Mouse (Mus musculus) neural tube, embryonic 15.5 days (tissue): ENCODE data around the gene Cyp2e1. TPM values are rescaled to one million over a fixed set of nuclear protein-coding genes. Genes with fewer than 3 reads are reported as not detected.
"Not testable (repeated sequence)": the region's sequence is repeated elsewhere in the genome, so short reads cannot be mapped to it uniquely, and the experiment has no call there.

Experiments used
- ATAC-seq: fragments of 200-750 bp; cut with Nextera tagmentation; 2 replicates; pipeline ENCODE4 v1.8.0; 2017; ENCODE audit warnings: mild to moderate bottlenecking, moderate TSS enrichment, moderate library complexity; ENCODE audit not compliant: low FRiP score
- H3K27ac ChIP-seq: fragments of 300-500 bp; sonication (generic); replicated peaks from 2 replicates; pipeline ENCODE4 v1.5.1; 2015; ENCODE audit warnings: mild to moderate bottlenecking, inconsistent platforms
- H3K27me3 ChIP-seq: fragments of 300-500 bp; sonication (generic); replicated peaks from 2 replicates; pipeline ENCODE4 v1.6.1; 2015; ENCODE audit warnings: inconsistent platforms
- H3K36me3 ChIP-seq: fragments of 300-500 bp; sonication (generic); 2 replicates; pipeline ENCODE4 v1.6.1; 2015; ENCODE audit warnings: inconsistent platforms
- H3K4me1 ChIP-seq: fragments of 300-500 bp; sonication (generic); 2 replicates; pipeline ENCODE4 v1.6.1; 2015; ENCODE audit warnings: inconsistent platforms
- H3K4me2 ChIP-seq: fragments of 300-500 bp; sonication (generic); 2 replicates; pipeline ENCODE4 v1.6.1; 2015; ENCODE audit warnings: inconsistent platforms, mild to moderate bottlenecking, moderate library complexity
- H3K4me3 ChIP-seq: fragments of 300-500 bp; sonication (generic); replicated peaks from 2 replicates; pipeline ENCODE4 v1.5.1; 2015; ENCODE audit warnings: mild to moderate bottlenecking, inconsistent platforms
- H3K9ac ChIP-seq: fragments of 300-500 bp; sonication (generic); replicated peaks from 2 replicates; pipeline ENCODE4 v1.6.1; 2015; ENCODE audit warnings: mild to moderate bottlenecking, inconsistent platforms
- H3K9me3 ChIP-seq: fragments of 300-500 bp; sonication (generic); replicated peaks from 2 replicates; pipeline ENCODE4 v1.6.1; 2016; ENCODE audit warnings: inconsistent platforms
- WGBS: fragments of 180-500 bp; shearing (Covaris S2); methylation state at CpG from one replicate; pipeline ENCODE4 v1.1.7; 2015; ENCODE audit warnings: mixed read lengths; 5-methylcytosine and 5-hydroxymethylcytosine counted together
- polyA plus RNA-seq: library from polyadenylated mRNA; unstranded; fragments of >200 nt; fragmentation: Nextera tagmentation; extraction: Ambion mirVana; gene quantifications from 2 replicates; pipeline ENCODE4 v1.2.1, GENCODE M21; 2015

Cyp2e1 gene
- polyA plus RNA-seq, 1 experiment from 2014 or later, result not detected

- not testable (repeated sequence) for H3K36me3 ChIP-seq, H3K9ac ChIP-seq, H3K4me2 ChIP-seq, H3K27me3 ChIP-seq, H3K9me3 ChIP-seq, H3K27ac ChIP-seq, ATAC-seq, H3K4me3 ChIP-seq, H3K4me1 ChIP-seq
- WGBS, result 84% methylated on average over 1 of the region's 1 CpGs
These were observed 1.9 kb downstream of the Cyp2e1 start for GRCm38 (mm10) chr7:140765391-140765790.

GRCm38 (mm10) chr7:140765888-140766739 is 2.6 kb downstream of the Cyp2e1 start:
- no peak for ATAC-seq
- no peak overlapping the region for H3K27ac ChIP-seq
- no peaks in the 10 kb centered on the region for H3K4me1 ChIP-seq
- no peaks in the 10 kb centered on the region for H3K9me3 ChIP-seq
- H3K4me3 ChIP-seq, result no peak overlapping the region
- 85% methylated on average over 12 of the region's 12 CpGs for WGBS
- H3K36me3 ChIP-seq, result no peaks in the 10 kb centered on the region
- no peaks in the 10 kb centered on the region for H3K27me3 ChIP-seq
- H3K9ac ChIP-seq, result no peak overlapping the region
- H3K4me2 ChIP-seq, result no peak overlapping the region

- WGBS, result 79% methylated on average over 4 of the region's 4 CpGs
- Histone ChIP-seq H3K9me3 (no peaks in the 10 kb centered on the region), H3K36me3 (no peaks in the 10 kb centered on the region), H3K9ac (no peak overlapping the region), H3K4me3 (no peak overlapping the region), H3K4me2 (no peak overlapping the region), H3K27me3 (no peaks in the 10 kb centered on the region), H3K4me1 (no peaks in the 10 kb centered on the region), H3K27ac (no peak overlapping the region)
- no peak for ATAC-seq
These were observed 17.0 kb downstream of the Cyp2e1 start for GRCm38 (mm10) chr7:140780548-140780947.

GRCm38 (mm10) chr7:140787406-140788052 is 24.0 kb downstream of the Cyp2e1 start, which contains the start of gene Syce1:
Gene Syce1, minus strand, starts transcription at chr7:140787852.
- no peak within 1 kb of the TSS for H3K4me3 ChIP-seq
- no peaks in the 10 kb centered on the region for H3K27me3 ChIP-seq
- peaks cover 5% of the 10 kb centered on the region; the same call in 1 of the 2 replicates for H3K9me3 ChIP-seq
- no peaks in the 10 kb centered on the region for H3K36me3 ChIP-seq
- WGBS, result 89% methylated on average over 32 of the region's 33 CpGs
- H3K4me1 ChIP-seq, result no peaks in the 10 kb centered on the region
- no peak within 1 kb of the TSS for H3K4me2 ChIP-seq
- ATAC-seq, result no peak
- H3K27ac ChIP-seq, result no peak within 1 kb of the TSS
- H3K9ac ChIP-seq, result no peak within 1 kb of the TSS

- H3K9me3 ChIP-seq, result peaks cover 5% of the 10 kb centered on the region; the same call in 1 of the 2 replicates
- H3K27me3 ChIP-seq, result no peaks in the 10 kb centered on the region
- no peaks in the 10 kb centered on the region for H3K4me1 ChIP-seq
- no peak overlapping the region for H3K4me2 ChIP-seq
- H3K4me3 ChIP-seq, result no peak overlapping the region
- H3K9ac ChIP-seq, result no peak overlapping the region
- H3K27ac ChIP-seq, result no peak overlapping the region
- WGBS, result 92% methylated on average over 7 of the region's 7 CpGs
- no peak for ATAC-seq
- H3K36me3 ChIP-seq, result no peaks in the 10 kb centered on the region
These were observed 24.5 kb downstream of the Cyp2e1 start for GRCm38 (mm10) chr7:140788053-140788435.

- Histone ChIP-seq H3K4me2 (no peak overlapping the region), H3K9ac (no peak overlapping the region)
- WGBS, result 76% methylated on average over 4 of the region's 4 CpGs
These were observed 30.0 kb downstream of the Cyp2e1 start for GRCm38 (mm10) chr7:140793541-140793940.

GRCm38 (mm10) chr7:140797619-140798018 is 34.1 kb downstream of the Cyp2e1 start:
- Histone ChIP-seq H3K4me1 (no peaks in the 10 kb centered on the region), H3K4me2 (no peak overlapping the region), H3K27ac (no peak overlapping the region), H3K36me3 (no peaks in the 10 kb centered on the region), H3K27me3 (no peaks in the 10 kb centered on the region), H3K4me3 (no peak overlapping the region), H3K9me3 (no peaks in the 10 kb centered on the region), H3K9ac (no peak overlapping the region)
- 86% methylated on average over 3 of the region's 3 CpGs for WGBS
- no peak for ATAC-seq

More at GRCm38 (mm10) chr7:140793541-140793940, 30.0 kb downstream of the Cyp2e1 start:
- Histone ChIP-seq H3K36me3 (no peaks in the 10 kb centered on the region), H3K4me1 (no peaks in the 10 kb centered on the region), H3K4me3 (no peak overlapping the region), H3K9me3 (no peaks in the 10 kb centered on the region), H3K27me3 (no peaks in the 10 kb centered on the region), H3K27ac (no peak overlapping the region)
- no peak for ATAC-seq

GRCm38 (mm10) chr7:140798212-140798611 is 34.7 kb downstream of the Cyp2e1 start:
- no peak overlapping the region for H3K9ac ChIP-seq
- WGBS, result 71% methylated on average over 2 of the region's 2 CpGs
- H3K27ac ChIP-seq, result no peak overlapping the region
- H3K36me3 ChIP-seq, result no peaks in the 10 kb centered on the region
- H3K4me2 ChIP-seq, result no peak overlapping the region
- no peak for ATAC-seq
- H3K9me3 ChIP-seq, result no peaks in the 10 kb centered on the region
- no peaks in the 10 kb centered on the region for H3K4me1 ChIP-seq
- H3K4me3 ChIP-seq, result no peak overlapping the region
- no peaks in the 10 kb centered on the region for H3K27me3 ChIP-seq

- H3K4me3 ChIP-seq, result no peak overlapping the region
- no peak for ATAC-seq
- no peak overlapping the region for H3K9ac ChIP-seq
- no peaks in the 10 kb centered on the region for H3K27me3 ChIP-seq
- H3K36me3 ChIP-seq, result peaks cover 12% of the 10 kb centered on the region; the same call in 1 of the 2 replicates
- no peaks in the 10 kb centered on the region for H3K9me3 ChIP-seq
- no peaks in the 10 kb centered on the region for H3K4me1 ChIP-seq
- WGBS, result 58% methylated on average over 6 of the region's 6 CpGs
- H3K27ac ChIP-seq, result no peak overlapping the region
- no peak overlapping the region for H3K4me2 ChIP-seq
These were observed 39.1 kb downstream of the Cyp2e1 start for GRCm38 (mm10) chr7:140802629-140803028.

GRCm38 (mm10) chr7:140805704-140806103 is 42.2 kb downstream of the Cyp2e1 start:
- Histone ChIP-seq H3K4me3 (no peak overlapping the region), H3K27ac (no peak overlapping the region), H3K27me3 (no peaks in the 10 kb centered on the region), H3K4me1 (no peaks in the 10 kb centered on the region), H3K4me2 (no peak overlapping the region), H3K9me3 (no peaks in the 10 kb centered on the region), H3K9ac (no peak overlapping the region), H3K36me3 (peaks cover 21% of the 10 kb centered on the region)
- 18% methylated on average over 1 of the region's 1 CpGs for WGBS
- ATAC-seq, result no peak

GRCm38 (mm10) chr7:140810496-140810895 is 47.0 kb downstream of the Cyp2e1 start:
- Histone ChIP-seq H3K27ac (no peak overlapping the region), H3K27me3 (no peaks in the 10 kb centered on the region), H3K4me3 (no peak overlapping the region), H3K9ac (no peak overlapping the region), H3K4me2 (no peak overlapping the region), H3K4me1 (no peaks in the 10 kb centered on the region), H3K9me3 (no peaks in the 10 kb centered on the region), H3K36me3 (peaks cover 47% of the 10 kb centered on the region)
- WGBS, result 96% methylated on average over 6 of the region's 6 CpGs
- ATAC-seq, result no peak

- H3K9me3 ChIP-seq, result no peaks in the 10 kb centered on the region
- H3K36me3 ChIP-seq, result peaks cover 44% of the 10 kb centered on the region
- H3K4me2 ChIP-seq, result no peak overlapping the region
- no peak; the same call in 1 of the 2 replicates for ATAC-seq
- no peaks in the 10 kb centered on the region for H3K4me1 ChIP-seq
- H3K9ac ChIP-seq, result no peak overlapping the region
- 82% methylated on average over 13 of the region's 13 CpGs for WGBS
- no peak overlapping the region for H3K4me3 ChIP-seq
- H3K27me3 ChIP-seq, result no peaks in the 10 kb centered on the region
- peak overlapping the region; percentile 45; the same call in 1 of the 2 replicates for H3K27ac ChIP-seq
These were observed 48.2 kb downstream of the Cyp2e1 start for GRCm38 (mm10) chr7:140811714-140812113.
